Mouse (Mus musculus): ENCODE results near the gene Spata18. TPM values are rescaled to one million over a fixed set of nuclear protein-coding genes. Genes with fewer than 3 reads are reported as not detected.

The Spata18 gene
- total RNA-seq (2023): not detected

DNA sequence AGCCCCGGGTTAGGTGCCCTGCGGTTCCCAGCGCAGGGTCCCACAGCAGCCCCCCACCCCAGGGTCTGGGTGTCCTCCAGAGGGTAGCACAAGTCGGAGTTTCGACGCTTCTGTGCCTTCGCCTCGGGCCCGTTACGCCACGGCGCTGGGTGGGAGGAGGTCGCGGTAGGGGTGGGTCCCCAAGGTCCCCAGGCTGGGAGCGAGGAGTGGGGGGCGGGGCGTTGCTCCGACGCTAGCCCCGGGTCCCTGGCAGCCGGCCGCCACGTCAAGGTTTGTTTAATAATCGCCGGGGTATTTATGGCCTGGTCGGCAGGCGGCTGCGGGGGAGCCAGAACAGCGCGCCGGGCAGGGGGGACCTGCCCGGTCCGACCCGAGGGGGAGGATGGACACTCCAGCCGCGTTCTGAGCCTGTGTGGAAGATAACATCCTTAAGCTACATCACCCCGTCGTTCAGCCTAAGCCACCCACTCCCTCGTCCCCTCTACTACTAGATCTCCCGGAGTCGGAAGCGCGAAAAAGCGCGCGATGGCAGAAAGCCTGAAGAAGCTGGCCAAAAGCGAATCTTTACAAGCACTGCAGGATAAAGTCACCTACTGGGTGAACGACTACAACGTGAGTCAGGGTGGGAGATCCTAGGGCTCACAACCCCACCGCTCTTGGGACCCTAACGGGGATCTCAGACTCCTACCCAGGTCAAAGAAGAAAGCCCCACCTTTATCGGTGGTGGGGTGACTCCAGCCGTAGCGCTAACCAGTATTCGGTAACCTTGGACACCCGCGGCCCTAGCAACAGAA lies at the start of gene Spata18:
Gene Spata18 (plus strand): TSS at position 319 of the 794 bp plus-strand sequence.

DNA sequence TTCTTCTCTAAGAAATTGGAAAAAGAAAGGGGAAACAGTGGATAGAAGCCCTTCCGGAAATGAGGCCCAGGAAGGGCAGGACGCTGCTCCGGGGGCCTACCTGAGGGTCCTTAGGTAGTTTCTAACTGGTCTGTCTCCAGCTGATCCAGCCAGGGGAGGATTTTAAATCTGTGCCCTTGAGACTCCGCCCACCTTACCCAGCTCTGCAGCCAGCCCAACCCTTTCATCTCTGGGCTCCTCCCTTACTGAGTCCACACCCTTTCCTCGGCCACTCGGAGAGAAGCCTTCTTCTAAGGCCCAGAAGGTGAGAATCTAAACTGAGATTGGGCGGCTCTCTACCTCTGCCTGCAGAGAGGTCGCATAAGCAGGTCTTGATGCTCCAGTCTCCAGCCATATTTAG lies 18.9 kb upstream of the Spata18 start, which contains the start of gene Lrrc66:
Gene Lrrc66 (minus strand): TSS at position 236 of the 400 bp plus-strand sequence.

DNA sequence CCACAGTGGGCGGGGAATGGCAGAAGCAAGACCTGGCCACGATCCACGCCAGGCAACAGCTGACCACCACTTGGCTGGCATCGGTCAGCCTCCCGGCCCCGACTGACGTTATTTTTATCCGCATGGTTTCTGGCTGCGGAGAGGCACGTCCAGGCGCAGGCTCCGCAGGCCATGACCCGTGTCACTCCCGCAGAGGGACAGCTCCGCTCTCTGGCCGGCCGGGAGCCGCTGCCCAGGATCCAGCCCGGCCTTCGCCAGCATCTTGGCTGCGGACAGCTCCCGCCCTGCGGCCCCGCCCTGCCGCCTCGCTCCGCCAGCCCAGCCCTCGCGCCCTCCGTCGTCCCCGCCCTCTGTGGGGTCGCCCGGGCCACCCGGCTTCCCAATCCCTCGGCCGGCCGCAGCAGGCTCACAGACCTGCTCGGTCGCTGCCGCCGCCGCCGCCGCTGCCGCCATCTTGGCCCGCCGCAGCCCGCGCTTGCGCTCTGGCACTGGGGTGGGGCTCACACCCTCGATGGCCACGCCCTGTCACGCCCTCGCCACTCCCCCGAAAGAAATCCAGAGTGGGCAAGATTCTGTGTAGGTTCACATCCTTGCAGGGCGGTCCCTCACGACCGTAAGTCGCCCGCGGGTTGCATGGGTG lies 3.8 kb upstream of the Spata18 start, which contains the start of gene Sgcb:
Gene Sgcb (minus strand): TSS at position 530 of the 640 bp plus-strand sequence.

Other genes starting within 250 kb of the Spata18 start
- not detected for gene Cwh43, start 245.3 kb upstream of the Spata18 start, total RNA-seq (2023)
- gene Dcun1d4, start 170.4 kb upstream of the Spata18 start, total RNA-seq (2023): 1 to 10 TPM; 4.1 to 4.5 TPM
- gene Lrrc66, start 18.9 kb upstream of the Spata18 start, total RNA-seq (2023): not detected
- gene Sgcb, start 3.6 kb upstream of the Spata18 start, total RNA-seq (2023): 1 to 10 TPM; 2.1 to 3.0 TPM

Data from neutrophil, adult 83 days (primary cell).